Mouse (Mus musculus): ENCODE data around the gene Lin7a.
A peak's percentile ranks its signal among the peaks of the same experiment; 100 is the strongest.

Lin7a gene

GRCm38 (mm10) chr10:107323865-107324264 lies 52.4 kb downstream of the Lin7a start:
- no peak for DNase-seq (ENCODE audit: low spot score)

- no peak for DNase-seq (ENCODE audit: low spot score)
These were observed 54.1 kb downstream of the Lin7a start for GRCm38 (mm10) chr10:107325558-107325957.

GRCm38 (mm10) chr10:107339524-107339923 lies 68.0 kb downstream of the Lin7a start:
- no peak for DNase-seq (ENCODE audit: low spot score)

DNA sequence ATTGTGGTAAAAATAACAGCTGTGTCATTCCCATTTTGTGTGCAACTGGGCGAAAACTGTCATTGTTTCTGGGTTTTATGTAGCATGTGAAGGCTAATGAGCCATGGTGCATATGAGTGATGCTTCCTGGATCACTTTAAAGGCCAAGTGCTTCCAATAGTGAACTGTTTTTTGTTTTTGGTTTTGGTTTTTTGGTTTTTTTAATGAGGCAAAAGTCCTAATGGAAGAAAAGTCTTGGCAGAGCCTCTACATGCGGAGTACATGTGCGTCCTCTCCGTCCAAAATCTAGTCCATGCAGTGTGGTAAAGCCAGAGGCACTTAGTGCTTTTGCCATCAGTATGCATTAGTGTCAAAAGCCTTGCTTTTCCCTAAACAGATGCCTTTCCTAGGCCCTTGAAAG lies 69.7 kb downstream of the Lin7a start:
- no peak for DNase-seq (ENCODE audit: low spot score)

DNA sequence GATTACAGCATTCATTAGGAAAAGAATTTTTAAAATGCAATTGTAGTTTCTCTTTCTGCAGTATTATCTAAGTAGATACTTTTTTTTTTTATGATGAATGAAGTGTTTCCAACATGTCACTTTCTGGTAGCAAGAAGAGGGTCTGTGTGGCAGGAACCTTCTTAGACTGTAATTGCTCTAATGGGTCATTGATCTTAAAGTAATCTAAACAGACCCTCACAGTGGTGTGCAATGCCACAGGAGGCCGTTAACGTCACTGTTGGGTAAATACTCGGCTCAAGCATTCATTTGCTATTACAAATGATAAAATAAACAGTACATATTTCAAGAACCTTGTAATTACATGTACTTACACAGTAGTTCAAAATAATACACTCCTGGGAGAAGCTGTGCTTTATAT lies 72.7 kb downstream of the Lin7a start:
- no peak for DNase-seq (ENCODE audit: low spot score)

DNA sequence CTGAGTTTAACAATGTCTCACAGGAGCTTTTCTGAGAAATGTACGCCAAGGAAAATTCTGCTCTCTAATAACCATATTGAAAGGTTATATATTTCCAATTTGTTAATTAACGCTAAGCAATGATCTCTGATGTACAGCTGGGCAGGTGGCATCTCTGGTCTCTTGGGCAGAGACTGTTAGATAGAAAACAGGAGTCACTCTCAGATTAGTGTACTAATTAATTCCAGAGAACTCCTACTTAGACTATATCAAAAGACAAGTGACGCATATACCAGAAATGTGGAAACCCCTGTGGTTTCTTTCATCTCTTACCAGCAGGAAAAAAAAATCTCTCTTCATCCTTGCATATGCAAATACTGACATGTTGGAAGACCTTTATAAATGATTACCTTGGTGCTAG lies 76.4 kb downstream of the Lin7a start:
- DNase-seq (ENCODE audit: low spot score), result no peak

GRCm38 (mm10) chr10:107351696-107352485 lies 80.4 kb downstream of the Lin7a start:
- peak; percentile 69 for DNase-seq (ENCODE audit: low spot score)

- DNase-seq (ENCODE audit: low spot score), result no peak
These were observed 82.0 kb downstream of the Lin7a start for GRCm38 (mm10) chr10:107353483-107353882.

- no peak for DNase-seq (ENCODE audit: low spot score)
These were observed 87.1 kb downstream of the Lin7a start for GRCm38 (mm10) chr10:107358443-107359040.

DNA sequence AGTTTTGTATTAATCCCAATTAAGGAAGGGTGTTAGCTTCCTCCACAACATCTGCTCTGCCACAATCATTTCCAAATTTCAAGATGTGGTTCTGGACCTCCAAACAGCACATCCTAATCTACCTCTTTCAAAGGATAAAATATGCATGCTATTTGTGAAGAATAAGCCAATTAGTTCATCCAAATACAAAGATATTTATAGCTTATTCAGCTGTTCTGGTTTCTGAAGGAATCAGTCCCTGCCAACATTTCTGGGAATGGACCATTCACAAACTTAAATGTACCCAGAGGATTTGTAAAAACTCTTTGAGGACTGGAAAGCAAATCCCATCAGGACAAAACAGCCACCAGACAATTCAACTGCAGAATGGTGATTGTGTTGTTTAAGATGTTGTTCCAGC lies 87.8 kb downstream of the Lin7a start:
- DNase-seq (ENCODE audit: low spot score), result no peak

- DNase-seq (ENCODE audit: low spot score), result peak; percentile 23
These were observed 90.1 kb downstream of the Lin7a start for GRCm38 (mm10) chr10:107361546-107361945.

DNA sequence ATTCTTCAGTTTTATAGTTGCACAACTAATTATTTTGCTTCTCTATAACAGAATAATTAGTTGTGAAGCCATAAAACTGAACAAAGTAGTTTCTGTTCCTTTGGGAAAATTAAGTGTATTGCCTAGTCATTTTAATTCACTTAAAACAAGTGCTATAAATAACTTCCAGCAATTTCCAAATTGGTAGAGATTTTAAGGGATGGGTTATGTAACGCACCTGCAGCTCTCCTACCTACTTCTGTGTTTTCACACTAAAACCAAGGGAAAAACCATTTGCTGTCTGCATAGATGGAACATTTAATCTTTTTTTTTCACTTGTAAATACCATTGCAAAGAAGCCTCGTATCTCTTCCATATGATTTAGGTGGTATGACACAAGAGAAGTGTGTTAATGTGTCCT lies 90.5 kb downstream of the Lin7a start:
- no peak for DNase-seq (ENCODE audit: low spot score)

GRCm38 (mm10) chr10:107363049-107363816 lies 91.7 kb downstream of the Lin7a start:
- no peak for DNase-seq (ENCODE audit: low spot score)

DNA sequence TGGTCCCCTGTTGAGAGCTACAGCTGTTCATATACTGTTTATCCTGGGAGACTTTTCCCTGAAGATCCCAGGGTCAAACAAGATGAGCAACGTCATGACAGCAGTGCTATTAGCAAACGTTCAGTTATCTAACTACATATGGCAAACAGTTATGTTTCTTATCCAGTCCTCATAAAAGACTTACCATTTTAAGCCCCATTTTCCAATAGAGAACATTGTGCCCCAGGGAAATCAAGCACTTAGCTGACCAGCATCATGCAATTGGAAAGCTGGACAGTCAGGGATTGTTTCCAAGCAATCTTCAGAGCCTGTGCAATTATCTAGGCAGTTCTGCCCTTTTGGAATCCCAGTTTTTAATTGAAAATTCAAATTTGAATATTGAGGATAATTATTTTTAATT lies 105.7 kb downstream of the Lin7a start:
- DNase-seq (ENCODE audit: low spot score), result no peak

- peak; percentile 21 for DNase-seq (ENCODE audit: low spot score)
These were observed 109.8 kb downstream of the Lin7a start for GRCm38 (mm10) chr10:107381143-107381746.

GRCm38 (mm10) chr10:107383825-107384224 lies 112.3 kb downstream of the Lin7a start:
- no peak for DNase-seq (ENCODE audit: low spot score)

GRCm38 (mm10) chr10:107389505-107389904 lies 118.0 kb downstream of the Lin7a start:
- peak; percentile 37 for DNase-seq (ENCODE audit: low spot score)

DNA sequence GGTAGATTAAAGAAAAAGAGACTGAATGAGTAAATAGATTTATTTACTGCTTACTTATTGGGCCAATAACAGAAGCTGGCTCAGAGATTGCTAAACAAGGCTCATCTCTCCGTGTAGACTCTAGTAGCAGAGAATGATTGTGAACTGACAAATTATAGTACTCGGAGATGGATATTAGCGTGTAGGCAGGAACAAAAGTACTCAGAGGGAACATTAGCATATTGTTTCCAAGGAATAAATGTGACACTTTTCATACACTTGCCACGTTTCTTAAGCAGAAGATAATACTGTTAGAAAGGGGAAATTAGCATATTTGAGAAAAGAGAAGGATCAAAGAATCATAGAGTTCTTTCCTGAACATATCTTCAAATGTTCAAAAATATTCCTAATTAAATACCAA lies 133.9 kb downstream of the Lin7a start:
- DNase-seq (ENCODE audit: low spot score), result no peak

GRCm38 (mm10) chr10:107418306-107418705 lies 146.8 kb downstream of the Lin7a start:
- DNase-seq (ENCODE audit: low spot score), result no peak

GRCm38 (mm10) chr10:107436967-107437366 lies 165.5 kb downstream of the Lin7a start:
- no peak for DNase-seq (ENCODE audit: low spot score)

DNA sequence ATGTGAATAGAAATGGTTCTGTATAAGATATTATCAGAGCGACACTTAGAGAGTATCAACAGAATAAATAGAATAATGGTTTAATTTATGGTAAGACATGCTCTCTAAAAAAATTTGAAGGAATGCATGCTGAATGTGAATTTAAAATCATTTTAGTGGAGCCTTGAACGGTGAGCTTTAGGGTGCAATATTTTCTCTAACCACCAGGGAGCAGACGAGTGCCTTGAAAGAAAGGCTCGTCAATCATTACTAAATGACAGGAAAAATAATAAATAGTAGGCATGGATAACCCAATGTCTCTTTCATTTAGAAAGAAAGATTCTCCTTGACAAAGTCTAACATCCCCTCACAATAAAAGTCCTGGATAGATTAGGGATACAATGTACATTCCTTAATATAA lies 171.3 kb downstream of the Lin7a start:
- DNase-seq (ENCODE audit: low spot score), result peak; percentile 38

DNA sequence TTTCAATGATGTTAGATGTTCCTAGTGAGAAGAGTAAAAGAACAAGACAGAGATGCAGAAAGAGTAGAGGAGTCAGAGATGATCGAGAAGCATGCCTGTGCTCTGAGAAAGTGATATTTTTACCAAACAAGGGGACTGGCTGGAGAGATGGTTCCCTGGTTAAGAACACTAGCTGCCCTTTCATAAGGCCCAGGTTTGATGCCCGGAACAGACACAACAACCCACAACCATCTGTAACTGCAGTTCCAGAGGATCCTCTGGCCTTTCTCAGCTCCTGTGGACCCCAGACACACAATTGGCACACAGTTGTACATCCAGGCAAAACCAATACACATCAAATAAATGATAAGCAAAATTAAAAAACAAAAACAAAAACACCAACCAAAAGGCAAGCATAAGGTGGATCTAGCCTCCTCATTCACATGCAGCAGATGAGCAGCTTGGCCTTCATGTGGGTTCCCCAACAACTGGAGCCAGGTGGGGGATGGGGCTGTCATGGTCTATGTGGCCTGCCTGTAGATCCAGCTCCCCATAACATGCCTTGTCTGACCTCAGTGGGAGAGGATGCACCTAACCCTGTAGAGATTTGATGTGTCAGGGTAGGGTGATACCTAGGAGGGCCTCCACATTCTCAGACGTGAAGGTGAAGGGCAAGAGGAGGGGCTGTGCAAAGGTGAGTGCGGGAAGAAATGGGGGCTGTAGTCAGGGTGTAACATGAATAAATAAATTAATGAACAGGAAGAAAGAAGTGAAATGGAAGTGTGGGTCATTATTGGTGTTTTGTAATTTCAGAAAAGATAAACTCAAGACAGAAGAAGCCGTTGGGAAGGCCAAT lies 178.2 kb downstream of the Lin7a start:
- no peak for DNase-seq (ENCODE audit: low spot score)
